Mouse (Mus musculus) CH12.LX (cell line): ENCODE results near the gene Meis2. TPM values are rescaled to one million over a fixed set of nuclear protein-coding genes. Genes with fewer than 3 reads are reported as not detected.

Experiments used
- DNase-seq: peaks from one replicate; pipeline ENCODE4 v3.0.0-alpha.2; 2013; ENCODE audit errors: extremely low read depth
- H3K27ac ChIP-seq: 2 replicates; pipeline ENCODE4 v1.5.1; 2012; ENCODE audit warnings: low read depth, mild to moderate bottlenecking, control low read depth, moderate library complexity; ENCODE audit not compliant: insufficient read depth
- H3K27me3 ChIP-seq: replicated peaks from 2 replicates; pipeline ENCODE3; 2012; ENCODE audit warnings: inconsistent platforms
- H3K36me3 ChIP-seq, 2 experiments: replicated peaks in 1 of 2; 2 replicates each; pipeline versions ENCODE3 to v1.6.1; 2012; ENCODE audit warnings: inconsistent platforms in 1 of 2, low read length in 1 of 2, mild to moderate bottlenecking in 1 of 2, mixed read lengths in 1 of 2, moderate library complexity in 1 of 2; ENCODE audit not compliant: control insufficient read depth in 1 of 2, insufficient read depth in 1 of 2
- H3K4me1 ChIP-seq, 2 experiments: 2 replicates each; pipeline ENCODE4 v1.6.1; 2012; ENCODE audit warnings: inconsistent platforms in 1 of 2, moderate library complexity in 1 of 2; ENCODE audit not compliant: insufficient read depth in 2 of 2, control insufficient read depth in 1 of 2
- H3K4me2 ChIP-seq: 2 replicates; pipeline ENCODE4 v1.6.1; 2012; ENCODE audit warnings: low read depth, mild to moderate bottlenecking, control low read depth; ENCODE audit not compliant: poor library complexity, insufficient read depth, severe bottlenecking
- H3K4me3 ChIP-seq, 3 experiments: fragments of 150-350 bp in 1 of 3; sonication (generic) in 1 of 3; replicated peaks in 1 of 3; 2 replicates each; pipeline versions ENCODE3 to v1.5.1; 2011 to 2012; ENCODE audit warnings: low read depth in 2 of 3, low read length in 2 of 3, mild to moderate bottlenecking in 2 of 3, moderate library complexity in 2 of 3, control low read depth in 1 of 3, improper control_type of control experiment in 1 of 3, inconsistent platforms in 1 of 3, mixed read lengths in 1 of 3; ENCODE audit not compliant: poor library complexity in 1 of 3
- H3K79me2 ChIP-seq: replicated peaks from 2 replicates; pipeline ENCODE4 v1.6.1; 2012; ENCODE audit warnings: mild to moderate bottlenecking, moderate library complexity; ENCODE audit not compliant: control insufficient read depth, poor library complexity, insufficient read depth, severe bottlenecking; ENCODE audit errors: extremely low read depth
- H3K9ac ChIP-seq: 2 replicates; pipeline ENCODE4 v1.6.1; 2012; ENCODE audit warnings: low read depth, mild to moderate bottlenecking, control low read depth, moderate library complexity; ENCODE audit not compliant: insufficient read depth
- H3K9me3 ChIP-seq: replicated peaks from 2 replicates; pipeline ENCODE3; 2012; ENCODE audit warnings: low read length, inconsistent platforms, mixed read lengths
- CHD1 ChIP-seq: IDR thresholded peaks from 2 replicates; pipeline ENCODE4 v1.6.1; 2012; ENCODE audit warnings: low read depth, low read length, improper control_type of control experiment, inconsistent platforms
- E2F4 ChIP-seq: IDR thresholded peaks from 2 replicates; pipeline ENCODE4 v1.6.1; 2011; ENCODE audit warnings: low read depth, low read length, improper control_type of control experiment; ENCODE audit not compliant: insufficient replicate concordance
- EP300 ChIP-seq: IDR thresholded peaks from 2 replicates; pipeline ENCODE4 v1.6.1; 2011; ENCODE audit warnings: low read length, improper control_type of control experiment
- IRF4 ChIP-seq: IDR thresholded peaks from 2 replicates; pipeline ENCODE4 v1.6.1; 2014; ENCODE audit warnings: low read depth, mild to moderate bottlenecking, inconsistent platforms, low read length, improper control_type of control experiment
- JUND ChIP-seq: conservative IDR thresholded peaks from 2 replicates; pipeline ENCODE4 v1.6.1; 2011; ENCODE audit warnings: low read depth, low read length, improper control_type of control experiment
- MAZ ChIP-seq: IDR thresholded peaks from 2 replicates; pipeline ENCODE4 v1.6.1; 2012; ENCODE audit warnings: low read depth, mild to moderate bottlenecking, inconsistent platforms, low read length, improper control_type of control experiment, moderate library complexity
- RAD21 ChIP-seq: IDR thresholded peaks from 2 replicates; pipeline ENCODE4 v1.6.1; 2011; ENCODE audit warnings: low read depth, mild to moderate bottlenecking, low read length, improper control_type of control experiment, moderate library complexity
- RCOR1 ChIP-seq: conservative IDR thresholded peaks from 2 replicates; pipeline ENCODE4 v1.6.1; 2012; ENCODE audit warnings: low read depth, mild to moderate bottlenecking, inconsistent platforms, low read length, improper control_type of control experiment
- TBP ChIP-seq: conservative IDR thresholded peaks from 2 replicates; pipeline ENCODE4 v1.6.1; 2011; ENCODE audit warnings: low read depth, low read length, improper control_type of control experiment
- TCF12 ChIP-seq: IDR thresholded peaks from 2 replicates; pipeline ENCODE4 v1.6.1; 2014; ENCODE audit warnings: low read depth, mild to moderate bottlenecking, inconsistent platforms, low read length, improper control_type of control experiment
- USF1 ChIP-seq: IDR thresholded peaks from 2 replicates; pipeline ENCODE4 v1.6.1; 2014; ENCODE audit warnings: low read depth, mild to moderate bottlenecking, inconsistent platforms, low read length, improper control_type of control experiment
- USF2 ChIP-seq: conservative IDR thresholded peaks from 2 replicates; pipeline ENCODE4 v1.6.1; 2011; ENCODE audit warnings: low read depth, low read length, improper control_type of control experiment
- ZMIZ1 ChIP-seq: IDR thresholded peaks from 2 replicates; pipeline ENCODE4 v1.6.1; 2012; ENCODE audit warnings: low read depth, mild to moderate bottlenecking, inconsistent platforms, low read length, improper control_type of control experiment
- ZNF384 ChIP-seq: IDR thresholded peaks from 2 replicates; pipeline ENCODE4 v1.6.1; 2012; ENCODE audit warnings: low read depth, low read length, improper control_type of control experiment, inconsistent platforms
- dilution Hi-C: fragments of 300-500 bp; cut with MboI; formaldehyde crosslinking; loops from 2 replicates; pipeline ENCODE4 v1.14.3; 2020; ENCODE audit warnings: low sequenced_read_pairs; ENCODE audit not compliant: extremely low pct_unique_long_range_greater_than_20kb, extremely low pct_ligation_motif_present
- in situ Hi-C: fragments of 300-500 bp; cut with MboI; formaldehyde crosslinking; loops from 3 replicates; pipeline ENCODE4 v1.14.3; 2019; ENCODE audit warnings: low sequenced_read_pairs, low pct_ligation_motif_present, low pct_unique_long_range_greater_than_20kb, mixed read lengths
- polyA plus RNA-seq: library from polyadenylated mRNA; unstranded; fragments of >175 nt; gene quantifications from 2 replicates; pipeline ENCODE4 v1.2.1, GENCODE M21; 2012; ENCODE audit warnings: low read depth; ENCODE audit not compliant: insufficient read length
- total RNA-seq, 2 experiments: library from RNA; depleted of rRNA; stranded (reverse); fragments of 300-350 nt in 1 of 2; fragments of >200 nt in 1 of 2; gene quantifications; 2 replicates each; pipeline ENCODE4 v1.2.3; 2012 to 2014

Meis2 gene
- total and polyA plus RNA-seq, 3 experiments: not detected

- Histone ChIP-seq H3K9ac (no peak overlapping the region), H3K9me3 (no peaks in the 10 kb centered on the region), H3K4me2 (no peak overlapping the region), H3K27me3 (no peaks in the 10 kb centered on the region), H3K27ac (no peak overlapping the region), H3K79me2 (no peaks in the 10 kb centered on the region), H3K4me1 (no peaks in the 10 kb centered on the region), H3K4me3 (no peak overlapping the region), H3K36me3 (no peaks in the 10 kb centered on the region)
- in situ Hi-C loops (no loop called here), dilution Hi-C loops (no loop called here)
- no peak for DNase-seq
- TF ChIP-seq USF1 (no peak), IRF4 (no peak), TBP (no peak), USF2 (no peak), JUND (no peak), TCF12 (no peak), CHD1 (no peak), EP300 (no peak), E2F4 (no peak), RAD21 (no peak)
These were observed 207.4 kb downstream of the Meis2 start for GRCm38 (mm10) chr2:115858246-115858645.

GRCm38 (mm10) chr2:115857123-115858080, 208.2 kb downstream of the Meis2 start:
- DNase-seq: no peak
- H3K9me3 ChIP-seq: no peaks in the 10 kb centered on the region
- H3K27me3 ChIP-seq: no peaks in the 10 kb centered on the region
- no peak overlapping the region for H3K4me3 ChIP-seq
- H3K4me2 ChIP-seq: no peak overlapping the region
- no peak overlapping the region for H3K27ac ChIP-seq
- no peaks in the 10 kb centered on the region for H3K36me3 ChIP-seq
- in situ Hi-C loops: no loop called here
- no peaks in the 10 kb centered on the region for H3K79me2 ChIP-seq
- dilution Hi-C loops: no loop called here
- TF ChIP-seq CHD1: no peak
- no peaks in the 10 kb centered on the region for H3K4me1 ChIP-seq
- no peak overlapping the region for H3K9ac ChIP-seq

- dilution Hi-C loops: no loop called here
These were observed 209.1 kb downstream of the Meis2 start for GRCm38 (mm10) chr2:115856401-115857073.

More at GRCm38 (mm10) chr2:115856401-115857073, 209.1 kb downstream of the Meis2 start:
- Histone ChIP-seq H3K79me2 (no peaks in the 10 kb centered on the region), H3K27me3 (no peaks in the 10 kb centered on the region), H3K27ac (no peak overlapping the region), H3K4me3 (no peak overlapping the region), H3K4me2 (no peak overlapping the region), H3K9me3 (no peaks in the 10 kb centered on the region), H3K36me3 (no peaks in the 10 kb centered on the region), H3K4me1 (no peaks in the 10 kb centered on the region), H3K9ac (no peak overlapping the region)
- DNase-seq: no peak
- in situ Hi-C loops: no loop called here
- TF ChIP-seq RCOR1 (no peak), ZNF384 (no peak), MAZ (no peak), ZMIZ1 (no peak)
